Comparison of ENCODE assay signal across 8 mouse cellular contexts in the genomic region with DNA sequence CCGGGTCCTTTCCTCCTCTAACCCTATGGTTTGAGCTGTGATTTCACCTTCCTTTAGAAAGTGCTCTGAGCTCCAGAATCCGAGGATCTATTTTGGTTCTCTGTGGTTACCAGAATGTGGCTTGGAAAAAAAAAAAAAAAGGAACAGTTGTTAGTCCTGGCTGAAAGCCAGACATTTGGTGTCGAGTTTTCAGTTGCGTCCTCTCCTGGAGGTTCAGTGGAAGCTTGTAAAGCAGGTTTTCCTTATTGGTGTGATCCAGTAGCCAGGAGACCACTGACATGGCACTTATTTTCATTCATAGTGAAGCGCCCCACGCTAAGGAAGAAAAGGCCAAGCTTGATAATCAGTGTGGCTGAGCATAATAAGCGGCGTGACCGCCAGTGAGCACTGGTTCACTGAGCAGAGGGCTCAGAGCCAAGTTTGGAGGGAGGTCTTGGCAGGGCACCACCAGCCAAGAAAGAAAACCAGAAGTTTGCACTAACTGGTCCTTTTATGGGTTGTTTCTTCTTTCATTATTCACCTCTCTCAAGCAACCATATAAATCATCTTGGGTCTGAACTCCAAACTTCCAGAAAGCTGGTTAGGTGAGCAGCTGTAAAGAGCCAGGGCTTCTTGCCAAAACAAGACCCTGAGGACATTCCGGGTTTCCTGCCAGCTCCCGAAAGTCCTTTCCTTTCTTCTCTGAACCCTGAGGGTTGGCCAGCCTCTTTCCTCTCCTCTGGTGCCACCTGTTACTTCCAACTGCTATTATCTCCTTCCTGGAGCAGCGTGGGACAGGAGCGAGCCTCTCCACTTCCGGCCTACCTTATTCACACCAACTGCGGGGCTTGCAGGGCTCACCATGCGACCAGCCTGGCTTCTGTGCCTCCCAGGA.
DNase-seq lines count a peak whose midpoint lies in the region; ATAC-seq and TF ChIP-seq lines count a peak whose summit lies in the region.

No protein-coding gene starts in this region.

- WGBS in hindbrain, embryonic 14.5 days, result 27% methylated on average over 16 of the region's 16 CpGs

- peak overlapping the region; percentile 50 for H3K4me3 ChIP-seq in gastrocnemius, adult 2 months
- H3K4me3 ChIP-seq in hindbrain, embryonic 14.5 days (replicated peaks; ENCODE audit: low read length), result no peak overlapping the region

- peak; percentile 92 for ATAC-seq in hindbrain, embryonic 14.5 days (ENCODE audit: low FRiP score)
- ATAC-seq in megakaryocyte progenitor cell, adult 5-6 weeks (replicated peaks; ENCODE audit: poor library complexity), result peak; percentile 61

- no peaks in the 10 kb centered on the region for H3K9me3 ChIP-seq in hindbrain, embryonic 14.5 days (ENCODE audit: control insufficient read depth, low read length)

- H3K27ac ChIP-seq in gastrocnemius, adult 2 months, result peak overlapping the region; percentile 43
- no peak overlapping the region for H3K27ac ChIP-seq in hindbrain, embryonic 14.5 days

- peak; percentile 40 for DNase-seq in adipocyte (ENCODE audit: low spot score)
- peak; percentile 68 for DNase-seq in cerebellum, adult 9-11 months
- peak; percentile 59 for DNase-seq in gastrocnemius, adult 2 months
- peak; percentile 77 for DNase-seq in hindbrain, embryonic 14.5 days (ENCODE audit: low spot score)
- DNase-seq in layer of hippocampus, postnatal 10 days (ENCODE audit: low spot score in 2 of 2), result peak; percentile 69 to 79
- peak; percentile 37 for DNase-seq in skeletal muscle tissue, adult 2 months (ENCODE audit: low read depth, low spot score)
- DNase-seq in thymus, postnatal 36 days, result no peak

- H3K9ac ChIP-seq in hindbrain, embryonic 14.5 days, result no peak overlapping the region

- intact Hi-C loops in gastrocnemius, adult 2 months (cut with DNase I), result no loop called here

- H3K4me2 ChIP-seq in hindbrain, embryonic 14.5 days (replicated peaks), result no peak overlapping the region

- H3K27me3 ChIP-seq in hindbrain, embryonic 14.5 days (ENCODE audit: control insufficient read depth, insufficient read depth, low read length), result no peaks in the 10 kb centered on the region

- no peaks in the 10 kb centered on the region for H3K36me3 ChIP-seq in hindbrain, embryonic 14.5 days (replicated peaks; ENCODE audit: control insufficient read depth, insufficient read depth)

- H3K4me1 ChIP-seq in hindbrain, embryonic 14.5 days (replicated peaks; ENCODE audit: control insufficient read depth, insufficient read depth, low read length), result no peaks in the 10 kb centered on the region

- TF ChIP-seq CTCF in gastrocnemius, adult 2 months (IDR thresholded peaks at IDR 0.05), result peak; percentile 25; the same call in 1 of the 2 replicates

Comparison
In these comparisons a context has a peak if more than half of its experiments do, and no peak if none do; other contexts are left out.
1. DNase-seq: peak in adipocyte (single experiment), cerebellum, adult 9-11 months (single experiment), gastrocnemius, adult 2 months (single experiment), hindbrain, embryonic 14.5 days (single experiment), layer of hippocampus, postnatal 10 days (2 of 2) and skeletal muscle tissue, adult 2 months (single experiment); none in thymus, postnatal 36 days (0 of 2).